Mouse (Mus musculus): ENCODE measurements around the gene Cfap97.
A peak's percentile ranks its signal among the peaks of the same experiment; 100 is the strongest.
"Not testable (repeated sequence)": the region's sequence is repeated elsewhere in the genome, so short reads cannot be mapped to it uniquely, and the experiment has no call there.

Cfap97 gene

GRCm38 (mm10) chr8:46151202-46152062 is at the start of gene Cfap97:
Gene Cfap97, plus strand, starts transcription at chr8:46151771.
- DNase-seq (ENCODE audit: low read depth, low spot score), result peak; percentile 21

DNA sequence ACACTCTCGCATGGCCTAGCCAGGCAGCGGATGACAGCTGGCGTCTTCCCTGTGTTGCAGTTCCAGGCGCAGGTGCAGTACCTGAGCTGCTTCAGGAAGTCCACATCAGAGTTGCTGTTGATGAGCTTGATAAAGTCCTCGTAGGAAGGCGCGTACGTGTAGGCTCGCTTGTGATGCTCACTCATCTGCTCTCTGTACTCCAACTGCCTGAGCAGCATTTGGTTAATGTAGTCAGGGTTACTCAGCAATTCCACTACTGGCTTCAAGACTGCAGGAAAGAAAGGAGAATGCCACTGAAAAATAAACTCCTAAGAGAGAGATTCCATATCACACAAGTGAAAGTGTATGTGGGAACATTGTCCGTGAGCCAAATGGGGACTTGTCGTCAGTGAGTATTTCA is 48.1 kb upstream of the Cfap97 start:
- no peak for DNase-seq (ENCODE audit: low read depth, low spot score)

GRCm38 (mm10) chr8:46107690-46108089 is 43.9 kb upstream of the Cfap97 start:
- DNase-seq (ENCODE audit: low read depth, low spot score), result no peak

DNA sequence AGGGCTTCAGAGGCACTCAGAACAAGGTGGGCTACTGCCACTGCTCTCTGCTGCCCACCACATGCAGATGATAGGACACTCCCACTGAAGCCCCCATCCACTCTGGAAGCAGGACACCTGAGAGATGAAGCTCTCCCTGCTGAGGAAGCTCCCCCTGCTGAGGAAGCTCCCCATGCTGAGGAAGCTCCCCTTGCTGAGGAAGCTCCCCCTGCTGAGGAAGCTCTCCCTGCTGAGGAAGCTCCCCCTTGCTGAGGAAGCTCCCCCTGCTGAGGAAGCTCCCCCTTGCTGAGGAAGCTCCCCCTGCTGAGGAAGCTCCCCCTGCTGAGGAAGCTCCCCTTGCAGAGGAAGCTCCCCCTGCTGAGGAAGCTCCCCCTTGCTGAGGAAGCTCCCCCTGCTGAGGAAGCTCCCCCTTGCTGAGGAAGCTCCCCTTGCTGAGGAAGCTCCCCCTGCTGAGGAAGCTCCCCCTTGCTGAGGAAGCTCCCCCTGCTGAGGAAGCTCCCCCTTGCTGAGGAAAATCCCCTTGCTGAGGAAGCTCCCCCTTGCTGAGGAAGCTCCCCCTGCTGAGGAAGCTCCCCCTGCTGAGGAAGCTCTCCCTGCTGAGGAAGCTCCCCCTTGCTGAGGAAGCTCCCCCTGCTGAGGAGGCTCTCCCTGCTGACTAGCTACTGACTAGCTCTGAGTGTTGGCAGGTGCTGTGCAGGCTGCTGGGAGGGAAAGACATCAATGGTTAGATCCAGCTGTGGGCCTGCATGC is 38.0 kb upstream of the Cfap97 start:
- DNase-seq (ENCODE audit: low read depth, low spot score), result not testable (repeated sequence)

- DNase-seq (ENCODE audit: low read depth, low spot score), result no peak
Observed at GRCm38 (mm10) chr8:46117172-46117571, 34.4 kb upstream of the Cfap97 start.

DNA sequence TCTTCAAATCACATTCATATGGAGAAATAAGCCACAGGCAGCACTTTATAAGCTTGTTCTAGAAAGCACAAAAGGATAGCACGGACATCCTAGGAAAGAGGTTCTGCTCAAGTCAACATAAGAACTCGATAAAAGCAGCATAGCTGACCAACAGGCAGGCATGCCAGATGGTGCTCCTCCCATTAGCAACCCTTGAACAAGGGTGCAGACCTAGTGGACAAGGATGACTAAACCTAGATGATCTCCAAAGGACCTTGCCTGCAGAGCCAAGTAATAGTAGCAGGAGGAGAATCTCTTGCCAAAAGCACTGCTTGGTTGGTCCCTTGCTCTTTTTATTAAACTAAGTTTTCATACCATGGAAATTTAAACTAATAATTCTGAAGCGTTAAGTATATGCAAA is 32.4 kb upstream of the Cfap97 start:
- DNase-seq (ENCODE audit: low read depth, low spot score), result no peak

GRCm38 (mm10) chr8:46122498-46122897 is 29.1 kb upstream of the Cfap97 start:
- DNase-seq (ENCODE audit: low read depth, low spot score), result no peak

GRCm38 (mm10) chr8:46130426-46130825 is 21.1 kb upstream of the Cfap97 start:
- DNase-seq (ENCODE audit: low read depth, low spot score), result no peak

- DNase-seq (ENCODE audit: low read depth, low spot score), result not testable (repeated sequence)
Observed at GRCm38 (mm10) chr8:46135546-46135945, 16.0 kb upstream of the Cfap97 start.

DNA sequence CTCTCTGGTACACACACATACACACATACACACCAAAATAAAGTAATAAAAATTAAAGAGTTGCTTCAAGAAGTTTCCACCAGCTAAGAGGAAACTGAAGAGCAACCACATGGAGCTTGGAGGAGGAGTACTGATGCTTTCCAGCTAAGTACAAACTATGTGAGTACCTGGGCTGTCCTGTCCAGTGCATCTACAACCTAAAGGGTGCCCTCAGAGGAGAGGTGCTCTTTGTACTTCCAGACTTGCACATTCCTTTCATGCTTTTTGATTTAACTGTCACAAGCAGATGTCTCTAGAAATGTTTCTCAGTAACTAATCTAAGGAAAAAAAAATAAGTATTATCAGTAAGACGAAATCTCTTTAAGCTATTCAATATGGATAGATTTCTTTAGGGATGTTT is 14.2 kb upstream of the Cfap97 start:
- DNase-seq (ENCODE audit: low read depth, low spot score), result no peak

DNA sequence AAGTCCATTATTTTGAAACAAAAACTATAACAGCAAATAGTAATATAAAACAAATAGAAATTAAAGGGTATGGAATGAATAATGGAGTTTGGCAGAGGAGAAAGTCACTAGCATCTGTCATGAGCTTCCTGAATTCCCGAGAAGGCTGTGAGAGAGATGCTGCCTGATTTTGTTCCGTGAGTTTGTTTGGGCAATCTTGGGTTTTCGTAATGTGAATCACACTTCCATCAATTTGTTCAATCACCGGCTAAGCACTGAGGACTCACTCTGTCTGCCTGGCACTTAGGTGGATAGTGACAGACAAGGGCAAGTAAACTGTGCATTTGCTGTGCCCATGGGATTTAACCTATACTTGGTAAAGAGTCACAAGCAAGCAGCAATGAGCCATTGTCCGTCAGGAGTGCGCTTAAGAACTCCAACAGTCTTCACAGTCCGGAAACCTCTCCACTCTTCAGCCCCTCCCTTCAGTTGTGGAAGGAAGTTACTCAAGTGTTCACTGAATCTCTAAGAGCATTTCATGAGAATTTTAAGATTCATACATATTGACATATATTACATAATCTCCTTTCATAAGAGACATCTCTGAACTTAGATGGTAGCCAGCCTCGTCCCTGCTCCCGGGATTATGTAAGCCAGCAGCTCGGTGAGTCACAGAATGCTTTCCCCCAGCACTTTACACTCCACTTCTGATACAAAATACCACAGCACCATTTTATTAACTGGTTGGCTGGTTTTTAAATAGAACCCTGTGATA is 13.6 kb upstream of the Cfap97 start:
- DNase-seq (ENCODE audit: low read depth, low spot score), result no peak

GRCm38 (mm10) chr8:46140376-46141120 is 11.0 kb upstream of the Cfap97 start:
- no peak for DNase-seq (ENCODE audit: low read depth, low spot score)

DNA sequence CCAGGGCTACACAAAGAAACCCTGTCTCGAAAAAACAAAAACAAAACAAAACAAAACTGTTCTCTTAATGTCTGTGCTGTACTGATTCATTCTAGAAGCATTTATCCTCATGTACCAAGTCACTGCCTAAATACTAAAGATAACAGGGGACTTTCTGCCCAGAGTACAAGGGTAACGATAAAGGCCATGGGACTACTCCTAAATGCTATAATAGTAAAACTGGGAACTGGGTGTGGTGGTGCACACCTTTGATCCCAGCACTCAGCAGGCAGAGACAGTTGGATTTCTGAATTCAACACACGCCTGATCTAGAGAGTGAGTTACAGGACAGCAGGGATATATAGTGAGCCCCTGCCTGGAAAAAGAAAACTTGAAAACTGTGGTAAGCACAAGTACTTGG is 9.9 kb upstream of the Cfap97 start:
- no peak for DNase-seq (ENCODE audit: low read depth, low spot score)

- no peak for DNase-seq (ENCODE audit: low read depth, low spot score)
Observed at GRCm38 (mm10) chr8:46142498-46143081, 9.0 kb upstream of the Cfap97 start.

DNA sequence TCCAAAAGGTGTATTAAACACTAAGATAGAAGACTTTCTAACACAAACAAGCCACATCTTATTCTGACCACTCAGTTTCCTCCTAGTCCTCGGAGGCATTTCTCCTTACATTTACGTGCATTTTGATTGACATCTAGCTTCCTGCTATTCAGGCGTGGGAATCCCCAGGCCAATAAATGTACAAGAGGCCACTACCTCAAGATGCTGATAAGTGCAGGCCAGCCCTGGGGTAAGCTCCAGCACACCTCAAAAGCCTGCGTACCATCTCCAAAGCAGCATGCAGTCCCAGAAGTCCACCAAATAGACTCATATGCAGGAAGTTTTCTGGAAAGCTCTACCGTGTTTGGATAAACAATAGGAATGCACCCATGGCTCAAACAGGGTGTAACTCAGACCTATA is 8.1 kb upstream of the Cfap97 start:
- no peak for DNase-seq (ENCODE audit: low read depth, low spot score)

GRCm38 (mm10) chr8:46143924-46144323 is 7.6 kb upstream of the Cfap97 start:
- DNase-seq (ENCODE audit: low read depth, low spot score), result no peak

- DNase-seq (ENCODE audit: low read depth, low spot score), result no peak
Observed at GRCm38 (mm10) chr8:46146173-46146572, 5.4 kb upstream of the Cfap97 start.

DNA sequence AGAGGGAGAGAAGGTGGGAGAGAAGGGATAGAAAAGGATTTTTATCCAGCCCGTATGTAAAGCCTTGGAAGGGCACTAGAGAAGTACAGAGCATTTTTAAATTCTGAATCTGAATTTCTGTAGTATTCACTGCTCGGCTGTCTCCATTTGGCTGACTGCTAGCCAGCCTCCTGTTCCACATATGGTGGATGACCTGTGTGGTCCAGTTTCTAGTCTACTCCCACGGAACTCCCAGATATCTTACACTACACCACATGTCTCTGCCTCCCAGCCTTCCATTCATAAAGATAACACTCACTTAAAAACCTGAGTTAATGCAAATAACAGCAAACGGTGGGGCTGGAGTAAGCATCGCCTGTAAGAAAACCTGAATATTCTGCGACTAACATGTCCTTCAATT is 2.3 kb upstream of the Cfap97 start:
- peak; percentile 16 for DNase-seq (ENCODE audit: low read depth, low spot score)

DNA sequence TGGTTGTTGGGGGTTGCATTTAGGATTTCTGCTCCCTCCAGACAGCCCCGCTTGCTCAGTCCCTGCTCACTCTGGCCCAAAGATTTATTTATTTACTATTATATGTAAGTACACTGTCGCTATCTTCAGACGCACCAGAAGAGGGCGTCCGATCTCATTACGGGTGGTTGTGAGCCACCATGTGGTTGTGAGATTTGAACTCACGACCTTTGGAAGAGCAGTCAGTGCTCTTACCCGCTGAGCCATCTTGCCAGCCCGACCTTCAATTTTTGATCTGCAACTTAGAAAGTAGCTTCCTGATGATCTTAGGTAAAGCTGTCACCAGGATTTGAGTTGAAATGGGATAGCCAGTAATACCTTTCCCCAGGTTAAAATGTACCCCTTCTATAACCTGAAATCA is 1.8 kb upstream of the Cfap97 start:
- DNase-seq (ENCODE audit: low read depth, low spot score), result no peak

DNA sequence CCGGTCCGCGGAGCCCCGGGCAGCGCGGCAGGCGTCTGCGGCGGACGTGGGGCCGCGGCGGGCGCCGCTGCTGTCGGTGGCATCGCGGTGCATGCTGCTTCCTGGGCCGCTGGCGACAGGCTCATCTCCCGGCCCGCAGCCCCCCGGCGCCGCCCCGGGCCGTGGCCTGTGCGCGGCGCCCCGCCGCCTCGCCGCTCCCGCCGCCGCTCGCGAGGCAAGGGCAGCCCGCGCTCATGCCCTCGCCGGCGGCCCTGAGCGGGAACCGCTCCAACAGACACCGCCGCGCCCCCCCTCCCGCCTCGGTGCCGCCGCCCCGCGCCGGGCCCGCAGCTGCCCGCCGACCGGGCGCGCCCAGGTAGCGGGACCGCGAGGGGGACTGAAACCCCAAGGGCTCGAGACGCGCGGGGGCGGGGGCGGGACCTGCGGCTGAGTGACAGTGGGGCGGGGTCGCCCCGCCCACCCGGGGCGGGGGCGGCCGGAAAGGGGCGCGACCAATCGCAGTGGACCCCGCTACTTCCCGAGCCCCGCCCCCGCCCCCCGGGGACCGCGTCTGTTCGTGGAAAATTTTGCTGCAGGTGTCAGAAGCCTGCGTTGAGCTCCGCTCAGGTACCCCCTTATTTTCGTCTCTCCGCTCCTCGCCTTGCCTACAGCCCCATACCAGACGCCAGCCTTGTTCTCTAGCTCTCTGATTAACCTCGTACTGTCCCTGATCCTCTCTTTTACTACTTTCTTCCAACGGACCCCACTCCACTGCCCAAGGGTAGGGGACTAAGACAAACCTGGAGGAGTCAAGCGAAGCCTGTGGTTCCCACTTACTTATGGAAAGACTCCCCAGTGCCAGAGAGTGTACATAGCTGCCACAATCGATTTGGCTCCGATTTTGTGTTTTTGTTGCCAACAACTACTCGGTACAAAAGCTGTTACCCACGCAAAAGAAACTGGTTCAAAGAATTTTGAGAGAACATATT is 777 bp downstream of the Cfap97 start, which contains the start of gene Snx25:
Snx25 (minus strand) TSS at position 96 of the 968 bp plus-strand sequence.
- peak; percentile 77 for DNase-seq (ENCODE audit: low read depth, low spot score)
